Mouse (Mus musculus): Measurements from ENCODE around the gene Tomm7. TPM values are rescaled to one million over a fixed set of nuclear protein-coding genes. Genes with fewer than 3 reads are reported as not detected.
"Not testable (repeated sequence)": the region's sequence is repeated elsewhere in the genome, so short reads cannot be mapped to it uniquely, and the experiment has no call there.

Tomm7 gene
- total and polyA plus RNA-seq, 3 experiments, result 133 to 184 (median 142) TPM

DNA sequence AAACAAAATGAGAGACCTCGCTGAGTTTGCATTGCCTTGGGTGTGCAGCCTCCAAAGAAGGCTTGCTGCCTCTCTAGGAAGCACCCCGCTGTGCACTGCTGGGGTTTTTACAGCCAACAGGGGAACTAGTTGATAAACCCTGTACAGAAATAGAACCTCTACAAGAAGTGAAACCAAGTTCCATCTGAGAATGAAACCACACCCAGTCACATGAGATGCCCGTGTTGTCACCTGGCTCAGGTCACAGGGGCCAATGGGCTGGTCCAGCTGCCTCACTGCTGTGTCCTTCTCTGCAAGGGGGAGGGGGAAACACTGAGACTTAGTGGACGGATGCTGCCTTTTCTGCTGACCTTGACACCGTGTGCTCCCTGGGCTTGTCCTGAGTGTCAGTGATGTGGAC is 30.5 kb upstream of the Tomm7 start (continued):
- TF ChIP-seq IRF4 (IDR thresholded peaks at IDR 0.05; ENCODE audit: low read depth, low read length) (peak; percentile 98), POLR2AphosphoS2 (IDR thresholded peaks at IDR 0.05; ENCODE audit: low read depth, low read length) (no peak), USF1 (IDR thresholded peaks at IDR 0.05; ENCODE audit: low read depth, low read length) (peak; percentile 79), RCOR1 (conservative IDR thresholded peaks at IDR 0.05; ENCODE audit: low read depth, low read length) (peak; percentile 93), POLR2A (IDR thresholded peaks at IDR 0.05; ENCODE audit: low read depth, low read length) (peak; percentile 37; the same call in 1 of the 2 replicates), SIN3A (IDR thresholded peaks at IDR 0.05; ENCODE audit: low read length) (peak; percentile 88), NELFE (IDR thresholded peaks at IDR 0.05; ENCODE audit: low read depth, low read length) (peak; percentile 50; the same call in 1 of the 2 replicates), MAFK (IDR thresholded peaks at IDR 0.05; ENCODE audit: insufficient replicate concordance, low read length) (peak; percentile 89), ELF1 (IDR thresholded peaks at IDR 0.05; ENCODE audit: low read depth, low read length) (peak; percentile 65; the same call in 1 of the 2 replicates)

DNA sequence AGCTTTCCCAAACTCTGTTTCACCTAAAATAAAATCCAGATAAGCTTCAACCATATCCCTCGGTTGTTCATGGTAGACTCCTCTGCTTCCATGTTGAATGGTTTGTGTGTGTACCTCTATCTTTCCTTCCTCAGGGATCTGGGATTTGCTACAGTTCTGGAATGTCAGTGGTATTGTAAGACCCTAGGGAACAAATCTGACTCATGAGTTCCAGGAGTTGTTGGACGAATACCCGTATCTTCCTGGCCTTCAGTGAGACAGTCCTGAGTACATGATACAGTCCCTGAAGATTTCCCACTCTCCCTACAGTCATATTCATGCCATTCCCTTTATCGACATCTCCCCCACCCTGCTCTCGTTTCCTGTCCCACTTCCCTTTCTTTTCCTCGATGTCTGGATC is 28.6 kb upstream of the Tomm7 start:
- TF ChIP-seq ELF1 (IDR thresholded peaks at IDR 0.05; ENCODE audit: low read depth, low read length) (no peak), CTCF (conservative IDR thresholded peaks at IDR 0.05 in 1 of 2, IDR thresholded peaks at IDR 0.05 in 1 of 2; ENCODE audit: low read depth in 2 of 2, low read length in 2 of 2) (no peak)
- in situ Hi-C loops (cut with MboI; ENCODE audit: low pct_ligation_motif_present, low pct_unique_long_range_greater_than_20kb, low sequenced_read_pairs) (no loop called here), dilution Hi-C loops (cut with MboI; ENCODE audit: extremely low pct_ligation_motif_present, extremely low pct_unique_long_range_greater_than_20kb, low sequenced_read_pairs) (no loop called here)
- Histone ChIP-seq H3K27ac (ENCODE audit: insufficient read depth, low read depth) (no peak overlapping the region), H3K36me3 (replicated peaks in 1 of 2; ENCODE audit: control insufficient read depth in 1 of 2, insufficient read depth in 1 of 2, low read length in 1 of 2) (no peaks in the 10 kb centered on the region), H3K4me1 (ENCODE audit: control insufficient read depth in 1 of 2, insufficient read depth in 2 of 2) (peaks cover 40 to 70% of the 10 kb centered on the region in 2 experiments), H3K4me3 (replicated peaks in 1 of 3; ENCODE audit: low read depth in 2 of 3, low read length in 2 of 3, poor library complexity in 1 of 3) (no peak overlapping the region), H3K27me3 (replicated peaks) (no peaks in the 10 kb centered on the region), H3K4me2 (ENCODE audit: insufficient read depth, low read depth, poor library complexity, severe bottlenecking) (no peak overlapping the region), H3K79me2 (replicated peaks; ENCODE audit: control insufficient read depth, extremely low read depth, insufficient read depth, poor library complexity, severe bottlenecking) (no peaks in the 10 kb centered on the region), H3K9ac (ENCODE audit: insufficient read depth, low read depth) (no peak overlapping the region), H3K9me3 (replicated peaks; ENCODE audit: low read length) (no peaks in the 10 kb centered on the region)
- DNase-seq (ENCODE audit: extremely low read depth), result no peak

DNA sequence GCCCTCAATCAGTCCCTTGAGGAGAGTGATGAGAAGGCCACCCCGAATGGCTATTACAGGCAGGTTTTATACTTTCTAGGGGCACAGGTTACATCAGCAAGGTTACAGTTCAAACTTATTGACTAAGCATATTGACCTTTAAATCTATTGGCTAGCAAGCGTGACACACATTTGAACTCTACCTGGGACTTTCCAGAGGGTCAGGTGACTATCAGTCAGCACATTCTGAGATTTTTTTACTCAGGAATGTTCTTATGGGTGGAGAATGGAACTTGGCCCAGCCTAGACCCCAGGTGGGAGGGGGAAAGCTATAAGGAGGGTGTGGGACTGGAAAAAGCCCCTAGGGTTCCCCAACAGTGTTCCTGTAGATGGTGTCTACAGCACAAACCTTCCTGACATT is 27.4 kb upstream of the Tomm7 start:
- H3K4me3 ChIP-seq (replicated peaks in 1 of 3; ENCODE audit: low read depth in 2 of 3, low read length in 2 of 3, poor library complexity in 1 of 3); H3K36me3 ChIP-seq (replicated peaks in 1 of 2; ENCODE audit: control insufficient read depth in 1 of 2, insufficient read depth in 1 of 2, low read length in 1 of 2); H3K27me3 ChIP-seq (replicated peaks); in situ Hi-C loops (cut with MboI; ENCODE audit: low pct_ligation_motif_present, low pct_unique_long_range_greater_than_20kb, low sequenced_read_pairs); H3K9me3 ChIP-seq (replicated peaks; ENCODE audit: low read length); H3K79me2 ChIP-seq (replicated peaks; ENCODE audit: control insufficient read depth, extremely low read depth, insufficient read depth, poor library complexity, severe bottlenecking); DNase-seq (ENCODE audit: extremely low read depth); dilution Hi-C loops (cut with MboI; ENCODE audit: extremely low pct_ligation_motif_present, extremely low pct_unique_long_range_greater_than_20kb, low sequenced_read_pairs): not testable (repeated sequence)
- Histone ChIP-seq H3K4me1 (ENCODE audit: control insufficient read depth in 1 of 2, insufficient read depth in 2 of 2) (peaks cover 35 to 62% of the 10 kb centered on the region in 2 experiments), H3K4me2 (ENCODE audit: insufficient read depth, low read depth, poor library complexity, severe bottlenecking) (peak overlapping the region; percentile 32), H3K27ac (ENCODE audit: insufficient read depth, low read depth) (peak overlapping the region; percentile 65), H3K9ac (ENCODE audit: insufficient read depth, low read depth) (peak overlapping the region; percentile 34; the same call in 1 of the 2 replicates)
- peak; percentile 69; the same call in 1 of the 2 replicates for TF ChIP-seq MAFK (IDR thresholded peaks at IDR 0.05; ENCODE audit: insufficient replicate concordance, low read length)
- TF ChIP-seq BHLHE40 (IDR thresholded peaks at IDR 0.05; ENCODE audit: low read depth, low read length), result peak; percentile 75
- peak; percentile 41 for TF ChIP-seq USF1 (IDR thresholded peaks at IDR 0.05; ENCODE audit: low read depth, low read length)
- TF ChIP-seq ZNF384 (IDR thresholded peaks at IDR 0.05; ENCODE audit: low read depth, low read length), result peak; percentile 58; the same call in 1 of the 2 replicates
- TF ChIP-seq EP300 (IDR thresholded peaks at IDR 0.05; ENCODE audit: low read length), result peak; percentile 38; the same call in 1 of the 2 replicates
- TF ChIP-seq ETS1 (conservative IDR thresholded peaks at IDR 0.05; ENCODE audit: low read depth, low read length), result peak; percentile 73
- TF ChIP-seq TBP (conservative IDR thresholded peaks at IDR 0.05; ENCODE audit: low read depth, low read length), result 0 out of 2 replicates have a peak, but pooled peaks have one; percentile 47

Data from CH12.LX (cell line).